Mouse (Mus musculus) intestine, postnatal 0 days (tissue): ENCODE data around the gene Pus1. TPM values are rescaled to one million over a fixed set of nuclear protein-coding genes. Genes with fewer than 3 reads are reported as not detected.
"Not testable (repeated sequence)": the region's sequence is repeated elsewhere in the genome, so short reads cannot be mapped to it uniquely, and the experiment has no call there.

ENCODE experiments used
- ATAC-seq: fragments of 200-750 bp; cut with Nextera tagmentation; 2 replicates; pipeline ENCODE4 v1.8.0; 2017; ENCODE audit warnings: mild to moderate bottlenecking, moderate TSS enrichment, moderate library complexity
- H3K27ac ChIP-seq: fragments of 300-500 bp; sonication (generic); 2 replicates; pipeline ENCODE4 v1.5.1; 2014; ENCODE audit warnings: mild to moderate bottlenecking, low read depth, low read length, moderate library complexity
- H3K27me3 ChIP-seq: fragments of 300-500 bp; sonication (generic); replicated peaks from 2 replicates; pipeline ENCODE4 v1.6.1; 2014; ENCODE audit warnings: low read length, mixed read lengths; ENCODE audit not compliant: control insufficient read depth, insufficient read depth
- H3K36me3 ChIP-seq: fragments of 300-500 bp; sonication (generic); 2 replicates; pipeline ENCODE4 v1.6.1; 2014; ENCODE audit warnings: mild to moderate bottlenecking, moderate library complexity; ENCODE audit not compliant: control insufficient read depth, insufficient read depth
- H3K4me1 ChIP-seq: fragments of 300-500 bp; sonication (generic); replicated peaks from 2 replicates; pipeline ENCODE4 v1.6.1; 2014; ENCODE audit warnings: antibody characterized with exemption, low read length, mixed read lengths; ENCODE audit not compliant: control insufficient read depth, insufficient read depth
- H3K4me2 ChIP-seq: fragments of 300-500 bp; sonication (generic); replicated peaks from 2 replicates; pipeline ENCODE4 v1.6.1; 2014; ENCODE audit warnings: low read depth, mild to moderate bottlenecking, moderate library complexity
- H3K4me3 ChIP-seq: fragments of 300-500 bp; sonication (generic); 2 replicates; pipeline ENCODE4 v1.5.1; 2014; ENCODE audit warnings: low read depth, low read length
- H3K9ac ChIP-seq: fragments of 300-500 bp; sonication (generic); 2 replicates; pipeline ENCODE4 v1.6.1; 2014; ENCODE audit warnings: mild to moderate bottlenecking, low read depth, low read length
- H3K9me3 ChIP-seq: fragments of 300-500 bp; sonication (generic); 2 replicates; pipeline ENCODE4 v1.6.1; 2016; ENCODE audit warnings: mixed run types; ENCODE audit not compliant: control insufficient read depth
- CTCF ChIP-seq: sonication (generic); IDR thresholded peaks from 2 replicates; pipeline ENCODE4 v1.5.1; 2016; ENCODE audit warnings: low read depth, mild to moderate bottlenecking, control low read depth, antibody characterized with exemption, moderate library complexity
- WGBS: fragments of 180-500 bp; shearing (Covaris S2); extraction: QIAGEN DNeasy Blood & Tissue Kit; methylation state at CpG from one replicate; pipeline ENCODE4 v1.1.7; 2014; 5-methylcytosine and 5-hydroxymethylcytosine counted together
- polyA plus RNA-seq: library from polyadenylated mRNA; unstranded; fragments of >200 nt; fragmentation: Nextera tagmentation; extraction: Ambion mirVana; gene quantifications from 2 replicates; pipeline ENCODE4 v1.2.1, GENCODE M21; 2015

Pus1 gene
- polyA plus RNA-seq, 1 experiment from 2014 or later = 30.5 TPM

DNA sequence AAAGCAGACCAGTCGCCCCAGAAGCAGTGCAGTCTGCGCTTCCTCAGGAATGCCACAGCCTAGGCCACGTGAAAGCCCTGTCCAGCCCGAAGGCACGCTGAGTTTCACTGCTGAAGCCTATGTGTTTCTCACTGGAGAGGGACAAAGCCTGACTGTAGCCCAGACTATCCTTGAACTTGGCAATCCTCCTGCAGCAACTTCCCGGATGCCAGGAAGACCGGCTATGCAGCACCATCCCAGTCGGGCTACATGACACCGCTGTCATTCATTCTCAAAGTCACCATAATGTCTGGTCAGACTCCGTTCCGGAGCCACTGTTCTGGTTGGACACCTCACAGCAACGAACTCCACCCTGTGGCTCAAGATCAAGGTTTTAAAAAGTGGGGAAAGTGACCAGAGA, 2.2 kb downstream of the Pus1 start:
- no peaks in the 10 kb centered on the region for H3K27me3 ChIP-seq
- no peak for TF ChIP-seq CTCF
- no peak overlapping the region for H3K27ac ChIP-seq
- 0 out of 2 replicates have a peak, but pooled peaks cover 3% of the 10 kb centered on the region for H3K4me1 ChIP-seq
- H3K4me2 ChIP-seq = no peak overlapping the region
- no peak overlapping the region for H3K4me3 ChIP-seq
- 85% methylated on average over 12 of the region's 12 CpGs for WGBS
- H3K9ac ChIP-seq = no peak overlapping the region
- H3K9me3 ChIP-seq = no peaks in the 10 kb centered on the region
- no peak for ATAC-seq
- peaks cover 33% of the 10 kb centered on the region for H3K36me3 ChIP-seq

DNA sequence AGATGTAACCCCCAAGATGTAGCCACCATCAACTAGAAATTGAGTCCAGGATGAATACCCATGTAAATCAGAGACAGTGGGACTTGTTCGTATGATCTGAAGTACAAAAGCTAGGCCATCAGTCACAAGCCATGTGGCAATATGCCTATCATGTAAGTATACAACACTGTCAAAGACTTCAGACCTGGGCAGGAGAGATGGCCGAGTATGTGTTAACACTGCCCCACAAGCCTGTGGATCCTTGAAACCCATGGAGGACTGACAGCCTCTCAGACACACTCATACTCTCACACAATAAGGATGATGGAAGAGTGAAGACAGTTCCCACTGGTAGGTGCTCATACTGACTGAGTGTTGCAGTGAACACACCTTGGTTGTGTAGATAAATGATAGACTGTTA, 4.3 kb downstream of the Pus1 start:
- no peak overlapping the region for H3K4me2 ChIP-seq
- no peak for ATAC-seq
- H3K36me3 ChIP-seq = peaks cover 36% of the 10 kb centered on the region
- H3K27me3 ChIP-seq = no peaks in the 10 kb centered on the region
- H3K4me1 ChIP-seq = 0 out of 2 replicates have a peak, but pooled peaks cover 3% of the 10 kb centered on the region
- no peak overlapping the region for H3K4me3 ChIP-seq
- TF ChIP-seq CTCF = no peak
- no peaks in the 10 kb centered on the region for H3K9me3 ChIP-seq
- whole genome bisulfite sequencing = 88% methylated on average over 2 of the region's 2 CpGs
- H3K27ac ChIP-seq = no peak overlapping the region
- no peak overlapping the region for H3K9ac ChIP-seq

DNA sequence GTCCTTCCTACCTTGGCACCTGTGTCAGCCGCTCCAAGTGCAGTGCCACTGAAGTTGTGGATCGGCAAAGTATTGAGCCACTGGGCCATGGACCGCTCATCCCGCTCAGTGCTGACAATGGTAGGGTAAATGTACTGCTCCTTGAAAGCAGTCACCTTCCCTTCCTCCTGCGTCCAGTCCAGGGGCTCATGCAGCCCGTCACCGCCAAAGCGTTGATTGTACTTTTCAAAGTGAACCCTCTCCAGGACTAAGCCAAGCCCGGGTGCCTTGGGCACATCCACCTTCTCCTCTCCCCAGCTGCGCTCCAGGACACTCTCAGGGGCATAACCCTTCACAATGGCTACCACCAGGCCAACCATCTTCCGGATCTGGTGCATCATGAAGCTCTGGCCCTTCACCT, 5.9 kb downstream of the Pus1 start:
- no peak for TF ChIP-seq CTCF
- Histone ChIP-seq H3K27me3 (no peaks in the 10 kb centered on the region), H3K4me3 (no peak overlapping the region), H3K4me2 (no peak overlapping the region), H3K36me3 (peaks cover 36% of the 10 kb centered on the region), H3K9ac (no peak overlapping the region), H3K4me1 (no peaks in the 10 kb centered on the region), H3K9me3 (no peaks in the 10 kb centered on the region), H3K27ac (no peak overlapping the region)
- 92% methylated on average over 11 of the region's 11 CpGs for WGBS
- ATAC-seq = no peak

DNA sequence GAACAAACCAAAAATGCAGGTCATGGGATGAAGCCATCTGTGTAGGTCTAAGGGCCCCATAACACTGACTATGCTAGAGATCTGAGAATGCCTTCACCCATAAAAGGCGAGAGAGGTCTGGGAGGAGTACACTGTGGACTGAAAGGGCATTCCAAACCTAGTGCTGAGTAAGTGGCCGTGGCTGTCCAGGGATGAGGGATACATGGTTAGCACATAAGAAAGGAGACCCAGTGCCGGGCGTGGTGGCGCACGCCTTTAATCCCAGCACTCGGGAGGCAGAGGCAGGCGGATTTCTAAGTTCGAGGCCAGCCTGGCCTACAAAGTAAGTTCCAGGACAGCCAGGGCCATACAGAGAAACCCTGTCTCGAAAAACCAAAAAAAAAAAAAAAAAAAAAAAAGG, 7.5 kb downstream of the Pus1 start:
- H3K4me3 ChIP-seq, H3K4me2 ChIP-seq, H3K4me1 ChIP-seq, ATAC-seq, H3K9me3 ChIP-seq, H3K9ac ChIP-seq, H3K27ac ChIP-seq, H3K27me3 ChIP-seq: not testable (repeated sequence)
- WGBS = 93% methylated on average over 10 of the region's 10 CpGs
- peaks cover 35% of the 10 kb centered on the region for H3K36me3 ChIP-seq

DNA sequence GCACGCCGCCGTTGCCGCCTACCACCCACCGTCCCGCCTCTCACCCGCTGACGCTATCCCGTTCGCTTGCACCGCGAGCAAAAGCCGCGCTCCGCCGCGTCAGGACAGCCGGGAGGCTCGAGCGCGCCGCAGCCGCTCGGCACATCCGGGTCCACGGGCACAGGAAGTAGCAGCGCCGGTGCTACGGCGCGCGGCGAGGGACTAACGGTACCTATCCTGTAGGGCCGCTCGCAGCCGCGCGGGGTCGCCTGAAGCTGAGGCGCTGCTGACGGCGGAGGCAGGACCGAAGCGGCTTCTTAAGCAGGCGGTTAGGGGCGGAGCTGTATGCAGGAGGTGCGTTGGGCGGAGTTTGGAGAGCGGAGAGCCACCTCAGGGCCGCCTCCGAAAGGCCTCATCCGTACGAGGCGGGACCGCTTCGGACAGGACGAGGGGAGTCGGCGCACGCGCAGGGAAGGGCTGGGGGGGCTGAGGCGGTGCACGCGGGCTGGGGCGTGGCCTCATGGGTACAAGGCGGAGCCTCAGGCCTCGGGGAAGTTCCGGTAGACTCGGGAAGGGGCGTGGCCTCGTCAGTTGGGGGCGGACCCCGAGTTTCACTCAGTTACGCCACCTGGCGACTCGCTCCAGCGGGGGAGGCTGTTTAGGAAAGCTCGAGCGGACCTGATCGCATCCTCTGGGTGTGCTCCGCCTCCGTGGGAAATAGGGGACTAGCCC, 9.9 kb downstream of the Pus1 start, which contains the start of gene Ep400:
TSS of gene Ep400 (minus strand) at position 270 of the 711 bp plus-strand sequence.
- Histone ChIP-seq H3K36me3 (peaks cover 21% of the 10 kb centered on the region), H3K9me3 (no peaks in the 10 kb centered on the region), H3K4me2 (peak within 1 kb of the TSS; percentile 72), H3K9ac (peak within 1 kb of the TSS; percentile 93), H3K27ac (peak within 1 kb of the TSS; percentile 99), H3K27me3 (no peaks in the 10 kb centered on the region), H3K4me3 (peak within 1 kb of the TSS; percentile 94), H3K4me1 (no peaks in the 10 kb centered on the region)
- peak; percentile 83 for TF ChIP-seq CTCF
- ATAC-seq = peak; percentile 98
- WGBS = under 1% methylated on average over 83 of the region's 83 CpGs

DNA sequence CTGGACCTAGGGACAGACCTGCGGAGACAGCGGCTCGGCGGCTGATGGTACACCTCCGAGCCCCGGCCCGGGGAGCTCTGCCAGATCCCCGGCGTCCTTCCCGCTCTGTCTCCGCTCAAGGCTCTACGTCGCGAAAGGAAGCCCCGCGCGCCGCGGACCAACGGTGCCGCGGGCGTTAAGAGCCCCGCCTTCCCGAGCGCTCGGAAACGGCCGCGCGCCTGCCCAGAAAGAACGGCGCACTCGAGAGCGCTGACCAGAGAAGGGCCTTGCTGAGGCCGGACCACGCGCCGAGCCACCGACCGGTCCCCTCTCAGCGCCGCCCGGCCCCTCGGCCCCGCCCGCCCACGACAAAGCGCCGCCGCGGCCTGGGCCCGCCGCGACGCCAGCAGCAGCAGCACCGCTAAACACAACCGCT, 10.4 kb downstream of the Pus1 start:
- H3K4me1 ChIP-seq = no peaks in the 10 kb centered on the region
- peak overlapping the region; percentile 94 for H3K4me3 ChIP-seq
- no peaks in the 10 kb centered on the region for H3K9me3 ChIP-seq
- no peaks in the 10 kb centered on the region for H3K27me3 ChIP-seq
- H3K27ac ChIP-seq = peak overlapping the region; percentile 99
- peak overlapping the region; percentile 93 for H3K9ac ChIP-seq
- peak overlapping the region; percentile 72 for H3K4me2 ChIP-seq
- TF ChIP-seq CTCF = no peak
- H3K36me3 ChIP-seq = peaks cover 17% of the 10 kb centered on the region
- peak; percentile 42 for ATAC-seq
- under 1% methylated on average over 58 of the region's 58 CpGs for WGBS
